Mouse (Mus musculus) ES-E14 (cell line): ENCODE data around the gene Phldb3.

Experiments used
- CHD2 ChIP-seq: IDR thresholded peaks from 2 replicates; pipeline ENCODE4 v1.6.1; 2014; ENCODE audit warnings: mild to moderate bottlenecking, low read depth, low read length, inconsistent platforms
- HCFC1 ChIP-seq: IDR thresholded peaks from 2 replicates; pipeline ENCODE4 v1.6.1; 2012; ENCODE audit warnings: low read length, inconsistent platforms, borderline replicate concordance; ENCODE audit not compliant: insufficient read depth
- MAFK ChIP-seq: IDR thresholded peaks from 2 replicates; pipeline ENCODE4 v1.6.1; 2014; ENCODE audit warnings: mild to moderate bottlenecking, low read depth, low read length, inconsistent platforms; ENCODE audit not compliant: insufficient read depth

GRCm38 (mm10) chr7:24608017-24608416 is 2.5 kb upstream of the Phldb3 start:
- TF ChIP-seq HCFC1 = peak; percentile 97
- TF ChIP-seq CHD2 = no peak
- no peak for TF ChIP-seq MAFK
